Mouse (Mus musculus): ENCODE data around the gene Pole4. TPM values are rescaled to one million over a fixed set of nuclear protein-coding genes. Genes with fewer than 3 reads are reported as not detected.
"Not testable (repeated sequence)": the region's sequence is repeated elsewhere in the genome, so short reads cannot be mapped to it uniquely, and the experiment has no call there.

The Pole4 gene
- polyA plus RNA-seq, 1 experiment from 2014 or later = 133 TPM

- no peak overlapping the region for H3K9ac ChIP-seq (ENCODE audit: low read depth, low read length)
- H3K27me3 ChIP-seq (ENCODE audit: control insufficient read depth, insufficient read depth, low read depth, low read length) = no peaks in the 10 kb centered on the region
- H3K4me2 ChIP-seq (ENCODE audit: low read length) = no peak overlapping the region
- no peak overlapping the region for H3K4me3 ChIP-seq (ENCODE audit: low read depth, low read length)
- no peaks in the 10 kb centered on the region for H3K36me3 ChIP-seq (ENCODE audit: control insufficient read depth, insufficient read depth, low read length)
- H3K9me3 ChIP-seq (replicated peaks; ENCODE audit: control insufficient read depth, low read length, poor library complexity, severe bottlenecking) = 0 out of 2 replicates have a peak, but pooled peaks cover 2% of the 10 kb centered on the region
- no peak for ATAC-seq
- no peak overlapping the region for H3K27ac ChIP-seq (ENCODE audit: low read length)
- H3K4me1 ChIP-seq (ENCODE audit: control insufficient read depth, insufficient read depth, low read length) = no peaks in the 10 kb centered on the region
These were observed 38.7 kb downstream of the Pole4 start for GRCm38 (mm10) chr6:82666480-82666879.

GRCm38 (mm10) chr6:82653169-82653525, 52.0 kb downstream of the Pole4 start:
- no peaks in the 10 kb centered on the region for H3K27me3 ChIP-seq (ENCODE audit: control insufficient read depth, insufficient read depth, low read depth, low read length)
- no peaks in the 10 kb centered on the region for H3K9me3 ChIP-seq (replicated peaks; ENCODE audit: control insufficient read depth, low read length, poor library complexity, severe bottlenecking)
- WGBS = 37% methylated on average over 11 of the region's 11 CpGs
- peak overlapping the region; percentile 92 for H3K27ac ChIP-seq (ENCODE audit: low read length)
- H3K36me3 ChIP-seq (ENCODE audit: control insufficient read depth, insufficient read depth, low read length) = no peaks in the 10 kb centered on the region
- peaks cover 8% of the 10 kb centered on the region for H3K4me1 ChIP-seq (ENCODE audit: control insufficient read depth, insufficient read depth, low read length)
- H3K4me2 ChIP-seq (ENCODE audit: low read length) = peak overlapping the region; percentile 80
- H3K9ac ChIP-seq (ENCODE audit: low read depth, low read length) = peak overlapping the region; percentile 87
- H3K4me3 ChIP-seq (ENCODE audit: low read depth, low read length) = peak overlapping the region; percentile 83
- ATAC-seq = no peak

GRCm38 (mm10) chr6:82652521-82653168, 52.5 kb downstream of the Pole4 start:
- peaks cover 8% of the 10 kb centered on the region for H3K4me1 ChIP-seq (ENCODE audit: control insufficient read depth, insufficient read depth, low read length)
- H3K9ac ChIP-seq (ENCODE audit: low read depth, low read length) = peak overlapping the region; percentile 87
- peaks cover 2% of the 10 kb centered on the region; the same call in 1 of the 2 replicates for H3K36me3 ChIP-seq (ENCODE audit: control insufficient read depth, insufficient read depth, low read length)
- no peaks in the 10 kb centered on the region for H3K27me3 ChIP-seq (ENCODE audit: control insufficient read depth, insufficient read depth, low read depth, low read length)
- H3K4me3 ChIP-seq (ENCODE audit: low read depth, low read length) = peak overlapping the region; percentile 83
- ATAC-seq = peak; percentile 98
- H3K9me3 ChIP-seq (replicated peaks; ENCODE audit: control insufficient read depth, low read length, poor library complexity, severe bottlenecking) = no peaks in the 10 kb centered on the region
- peak overlapping the region; percentile 80 for H3K4me2 ChIP-seq (ENCODE audit: low read length)
- peak overlapping the region; percentile 92 for H3K27ac ChIP-seq (ENCODE audit: low read length)
- WGBS = under 1% methylated on average over 67 of the region's 67 CpGs

- ATAC-seq = no peak
- Histone ChIP-seq H3K9ac (ENCODE audit: low read depth, low read length) (no peak overlapping the region), H3K27ac (ENCODE audit: low read length) (no peak overlapping the region), H3K36me3 (ENCODE audit: control insufficient read depth, insufficient read depth, low read length) (peaks cover 2% of the 10 kb centered on the region; the same call in 1 of the 2 replicates), H3K9me3 (replicated peaks; ENCODE audit: control insufficient read depth, low read length, poor library complexity, severe bottlenecking) (no peaks in the 10 kb centered on the region), H3K4me2 (ENCODE audit: low read length) (no peak overlapping the region), H3K27me3 (ENCODE audit: control insufficient read depth, insufficient read depth, low read depth, low read length) (no peaks in the 10 kb centered on the region), H3K4me1 (ENCODE audit: control insufficient read depth, insufficient read depth, low read length) (peaks cover 8% of the 10 kb centered on the region), H3K4me3 (ENCODE audit: low read depth, low read length) (no peak overlapping the region)
- 55% methylated on average over 2 of the region's 2 CpGs for WGBS
These were observed 56.1 kb downstream of the Pole4 start for GRCm38 (mm10) chr6:82649096-82649495.

- WGBS = 83% methylated on average over 1 of the region's 1 CpGs
- H3K36me3 ChIP-seq (ENCODE audit: control insufficient read depth, insufficient read depth, low read length) = peaks cover 2% of the 10 kb centered on the region; the same call in 1 of the 2 replicates
- H3K9ac ChIP-seq (ENCODE audit: low read depth, low read length) = no peak overlapping the region
- no peak for ATAC-seq
- peaks cover 8% of the 10 kb centered on the region for H3K4me1 ChIP-seq (ENCODE audit: control insufficient read depth, insufficient read depth, low read length)
- H3K27ac ChIP-seq (ENCODE audit: low read length) = no peak overlapping the region
- no peak overlapping the region for H3K4me2 ChIP-seq (ENCODE audit: low read length)
- H3K27me3 ChIP-seq (ENCODE audit: control insufficient read depth, insufficient read depth, low read depth, low read length) = no peaks in the 10 kb centered on the region
- H3K9me3 ChIP-seq (replicated peaks; ENCODE audit: control insufficient read depth, low read length, poor library complexity, severe bottlenecking) = no peaks in the 10 kb centered on the region
- no peak overlapping the region for H3K4me3 ChIP-seq (ENCODE audit: low read depth, low read length)
These were observed 57.1 kb downstream of the Pole4 start for GRCm38 (mm10) chr6:82647940-82648655.

- H3K36me3 ChIP-seq (ENCODE audit: control insufficient read depth, insufficient read depth, low read length) = peaks cover 2% of the 10 kb centered on the region; the same call in 1 of the 2 replicates
- H3K4me3 ChIP-seq (ENCODE audit: low read depth, low read length) = no peak overlapping the region
- WGBS = 100% methylated on average over 1 of the region's 1 CpGs
- no peak overlapping the region for H3K4me2 ChIP-seq (ENCODE audit: low read length)
- peaks cover 4% of the 10 kb centered on the region for H3K4me1 ChIP-seq (ENCODE audit: control insufficient read depth, insufficient read depth, low read length)
- H3K27me3 ChIP-seq (ENCODE audit: control insufficient read depth, insufficient read depth, low read depth, low read length) = no peaks in the 10 kb centered on the region
- ATAC-seq = no peak
- no peaks in the 10 kb centered on the region for H3K9me3 ChIP-seq (replicated peaks; ENCODE audit: control insufficient read depth, low read length, poor library complexity, severe bottlenecking)
- no peak overlapping the region for H3K9ac ChIP-seq (ENCODE audit: low read depth, low read length)
- H3K27ac ChIP-seq (ENCODE audit: low read length) = no peak overlapping the region
These were observed 58.2 kb downstream of the Pole4 start for GRCm38 (mm10) chr6:82647001-82647400.

- no peak overlapping the region for H3K27ac ChIP-seq (ENCODE audit: low read length)
- no peaks in the 10 kb centered on the region for H3K4me1 ChIP-seq (ENCODE audit: control insufficient read depth, insufficient read depth, low read length)
- H3K9ac ChIP-seq (ENCODE audit: low read depth, low read length) = no peak overlapping the region
- H3K36me3 ChIP-seq (ENCODE audit: control insufficient read depth, insufficient read depth, low read length) = no peaks in the 10 kb centered on the region
- WGBS = 71% methylated on average over 4 of the region's 4 CpGs
- no peaks in the 10 kb centered on the region for H3K27me3 ChIP-seq (ENCODE audit: control insufficient read depth, insufficient read depth, low read depth, low read length)
- H3K4me3 ChIP-seq (ENCODE audit: low read depth, low read length) = no peak overlapping the region
- H3K4me2 ChIP-seq (ENCODE audit: low read length) = no peak overlapping the region
- ATAC-seq = no peak
- no peaks in the 10 kb centered on the region for H3K9me3 ChIP-seq (replicated peaks; ENCODE audit: control insufficient read depth, low read length, poor library complexity, severe bottlenecking)
These were observed 65.1 kb downstream of the Pole4 start for GRCm38 (mm10) chr6:82640046-82640445.

- not testable (repeated sequence) for H3K9ac ChIP-seq (ENCODE audit: low read depth, low read length); H3K4me3 ChIP-seq (ENCODE audit: low read depth, low read length); H3K27me3 ChIP-seq (ENCODE audit: control insufficient read depth, insufficient read depth, low read depth, low read length); H3K9me3 ChIP-seq (replicated peaks; ENCODE audit: control insufficient read depth, low read length, poor library complexity, severe bottlenecking); H3K27ac ChIP-seq (ENCODE audit: low read length); H3K4me2 ChIP-seq (ENCODE audit: low read length); H3K36me3 ChIP-seq (ENCODE audit: control insufficient read depth, insufficient read depth, low read length); ATAC-seq; H3K4me1 ChIP-seq (ENCODE audit: control insufficient read depth, insufficient read depth, low read length)
- WGBS = 94% methylated on average over 6 of the region's 8 CpGs
These were observed 79.8 kb downstream of the Pole4 start for GRCm38 (mm10) chr6:82625331-82625730.

GRCm38 (mm10) chr6:82613201-82613600, 92.0 kb downstream of the Pole4 start:
- no peaks in the 10 kb centered on the region for H3K9me3 ChIP-seq (replicated peaks; ENCODE audit: control insufficient read depth, low read length, poor library complexity, severe bottlenecking)
- H3K27me3 ChIP-seq (ENCODE audit: control insufficient read depth, insufficient read depth, low read depth, low read length) = no peaks in the 10 kb centered on the region
- H3K4me1 ChIP-seq (ENCODE audit: control insufficient read depth, insufficient read depth, low read length) = peaks cover 9% of the 10 kb centered on the region
- H3K4me3 ChIP-seq (ENCODE audit: low read depth, low read length) = no peak overlapping the region
- no peak overlapping the region for H3K4me2 ChIP-seq (ENCODE audit: low read length)
- H3K36me3 ChIP-seq (ENCODE audit: control insufficient read depth, insufficient read depth, low read length) = no peaks in the 10 kb centered on the region
- no peak for ATAC-seq
- no peak overlapping the region for H3K9ac ChIP-seq (ENCODE audit: low read depth, low read length)
- H3K27ac ChIP-seq (ENCODE audit: low read length) = no peak overlapping the region
- 43% methylated on average over 4 of the region's 4 CpGs for WGBS
